Mouse (Mus musculus) forebrain, embryonic 13.5 days (tissue): ENCODE results near the gene Aamdc. TPM values are rescaled to one million over a fixed set of nuclear protein-coding genes. Genes with fewer than 3 reads are reported as not detected.

Experiments
- ATAC-seq: fragments of 200-750 bp; cut with Nextera tagmentation; 2 replicates; pipeline ENCODE4 v1.8.0; 2017
- H3K27ac ChIP-seq: fragments of 300-500 bp; sonication (generic); 2 replicates; pipeline ENCODE4 v1.5.1; 2015; ENCODE audit warnings: inconsistent platforms, mild to moderate bottlenecking, moderate library complexity
- H3K27me3 ChIP-seq: fragments of 300-500 bp; sonication (generic); 2 replicates; pipeline ENCODE4 v1.6.1; 2015; ENCODE audit warnings: mild to moderate bottlenecking, inconsistent platforms
- H3K36me3 ChIP-seq: fragments of 300-500 bp; sonication (generic); 2 replicates; pipeline ENCODE4 v1.6.1; 2015; ENCODE audit warnings: mild to moderate bottlenecking, inconsistent platforms; ENCODE audit not compliant: poor library complexity, severe bottlenecking
- H3K4me1 ChIP-seq: fragments of 300-500 bp; sonication (generic); 2 replicates; pipeline ENCODE4 v1.6.1; 2015; ENCODE audit warnings: inconsistent platforms
- H3K4me2 ChIP-seq: fragments of 300-500 bp; sonication (generic); 2 replicates; pipeline ENCODE4 v1.6.1; 2015; ENCODE audit warnings: inconsistent platforms, mild to moderate bottlenecking, moderate library complexity
- H3K4me3 ChIP-seq: fragments of 300-500 bp; sonication (generic); 2 replicates; pipeline ENCODE4 v1.5.1; 2015; ENCODE audit warnings: mild to moderate bottlenecking, inconsistent platforms
- H3K9ac ChIP-seq: fragments of 300-500 bp; sonication (generic); 2 replicates; pipeline ENCODE4 v1.6.1; 2015; ENCODE audit warnings: mild to moderate bottlenecking, inconsistent platforms
- H3K9me3 ChIP-seq: fragments of 300-500 bp; sonication (generic); replicated peaks from 2 replicates; pipeline ENCODE4 v1.6.1; 2016; ENCODE audit warnings: inconsistent platforms
- WGBS: fragments of 180-500 bp; shearing (Covaris S2); methylation state at CpG from one replicate; pipeline ENCODE4 v1.1.7; 2015; 5-methylcytosine and 5-hydroxymethylcytosine counted together
- polyA plus RNA-seq: library from polyadenylated mRNA; unstranded; fragments of >200 nt; fragmentation: Nextera tagmentation; extraction: Ambion mirVana; gene quantifications from 2 replicates; pipeline ENCODE4 v1.2.1, GENCODE M21; 2015

The Aamdc gene
- polyA plus RNA-seq, 1 experiment from 2014 or later, result 46.3 TPM

- H3K27me3 ChIP-seq, result no peaks in the 10 kb centered on the region
- peaks cover 45% of the 10 kb centered on the region for H3K36me3 ChIP-seq
- H3K4me1 ChIP-seq, result no peaks in the 10 kb centered on the region; the same call in 1 of the 2 replicates
- H3K4me3 ChIP-seq, result no peak overlapping the region
- H3K9ac ChIP-seq, result no peak overlapping the region
- 71% methylated on average over 5 of the region's 5 CpGs for WGBS
- H3K27ac ChIP-seq, result no peak overlapping the region; the same call in 1 of the 2 replicates
- no peaks in the 10 kb centered on the region; the same call in 1 of the 2 replicates for H3K9me3 ChIP-seq
- ATAC-seq, result 0 out of 2 replicates have a peak, but pooled peaks have one; percentile 51
- H3K4me2 ChIP-seq, result no peak overlapping the region
Observed at GRCm38 (mm10) chr7:97500555-97501209, 78.6 kb downstream of the Aamdc start.

Other genes starting within 250 kb of the Aamdc start
- 2.9 TPM in 2 replicates for gene Usp35, start 247.5 kb downstream of the Aamdc start, polyA plus RNA-seq
- 5.3 and 6.1 TPM in 2 replicates for gene Kctd21, start 247.2 kb downstream of the Aamdc start, polyA plus RNA-seq
- 28.3 and 30.8 TPM in 2 replicates for gene Alg8, start 207.9 kb downstream of the Aamdc start, polyA plus RNA-seq
- 422 and 512 TPM in 2 replicates for gene Ndufc2, start 179.5 kb downstream of the Aamdc start, polyA plus RNA-seq
- gene Thrsp, start 161.8 kb downstream of the Aamdc start, polyA plus RNA-seq, result 1.4 and 1.7 TPM in 2 replicates
- gene Kctd14, start 128.2 kb downstream of the Aamdc start, polyA plus RNA-seq, result 2.4 and 3.3 TPM in 2 replicates
- gene Ints4, start 98.5 kb downstream of the Aamdc start, polyA plus RNA-seq, result 53.5 and 54.1 TPM in 2 replicates
- gene Rsf1, start 392 bp upstream of the Aamdc start, polyA plus RNA-seq, result 38.1 and 41.7 TPM in 2 replicates
- 224 and 235 TPM in 2 replicates for gene Clns1a, start 117.1 kb upstream of the Aamdc start, polyA plus RNA-seq
- 5.9 and 6.8 TPM in 2 replicates for gene Aqp11, start 158.8 kb upstream of the Aamdc start, polyA plus RNA-seq
- 102 and 104 TPM in 2 replicates for gene Pak1, start 209.0 kb upstream of the Aamdc start, polyA plus RNA-seq